Mouse (Mus musculus): ENCODE measurements at regions not wholly inside any gene's neighbourhood (a gene's known extent, or its start where the extent isn't known, plus 50 kb on each side); places are given as distances from the start of the nearest gene placed in this dataset.

DNA sequence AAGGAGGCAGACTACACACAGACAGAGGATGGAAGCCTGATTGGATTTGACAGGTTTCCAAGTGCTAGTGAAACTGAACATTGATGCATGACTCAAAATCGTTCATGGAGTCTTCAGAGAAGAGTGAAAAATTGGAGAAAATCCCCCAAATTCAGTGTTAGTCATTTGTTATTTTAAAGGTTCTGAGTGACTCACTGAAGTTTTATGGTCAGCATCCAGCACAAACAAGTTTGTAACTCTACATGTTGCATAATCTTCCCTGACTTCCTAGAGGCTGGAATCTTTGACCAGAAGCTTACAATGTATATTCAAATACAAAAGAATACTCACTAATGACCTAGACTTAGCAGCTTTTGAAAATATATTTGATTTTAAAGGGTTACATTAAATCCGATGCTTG is 224.3 kb upstream of the Pot1a start:
- no peak for DNase-seq (ENCODE audit: low spot score in 2 of 2)

DNA sequence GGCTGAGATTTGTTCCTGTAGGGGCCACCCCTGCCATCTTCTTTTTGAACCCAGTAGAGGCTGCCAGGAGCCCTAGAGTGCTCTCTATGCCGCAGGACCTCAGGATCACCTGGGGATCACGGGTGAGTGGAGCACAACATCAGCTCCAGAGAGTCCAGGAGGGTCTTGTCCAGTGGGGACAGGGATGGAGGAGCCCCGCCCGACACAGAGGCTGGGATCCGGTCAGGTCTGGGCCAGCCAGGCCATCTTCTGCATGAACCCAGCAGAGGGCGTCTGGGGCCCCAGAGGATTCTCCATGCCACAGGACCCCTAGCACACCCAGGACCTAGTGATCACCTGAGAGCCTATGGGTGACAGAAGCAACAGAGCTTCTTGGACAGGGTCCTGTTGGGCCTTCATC is 206.3 kb upstream of the Pot1a start:
- no peak for DNase-seq (ENCODE audit: low spot score in 2 of 2)

DNA sequence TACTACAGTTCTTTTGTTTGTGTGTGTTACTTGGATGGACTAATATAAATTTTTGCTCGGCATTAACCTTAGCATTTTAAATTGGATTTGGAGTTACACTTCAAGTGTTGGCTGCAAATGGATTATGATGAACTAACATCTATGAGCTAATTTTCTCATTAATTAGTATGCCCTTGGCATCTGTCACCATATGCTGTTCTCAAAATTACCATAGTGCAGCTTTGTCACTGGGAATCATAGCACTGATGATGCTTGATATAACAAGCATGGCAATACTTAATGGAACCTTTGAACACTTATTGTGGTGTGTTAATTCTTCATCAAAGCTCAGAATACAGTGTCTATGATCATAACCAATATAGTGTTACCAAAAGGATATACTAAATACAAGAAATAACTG is 185.0 kb upstream of the Pot1a start:
- DNase-seq (ENCODE audit: low spot score in 2 of 2) = peak in 1 of 2 experiments; percentile 21

DNA sequence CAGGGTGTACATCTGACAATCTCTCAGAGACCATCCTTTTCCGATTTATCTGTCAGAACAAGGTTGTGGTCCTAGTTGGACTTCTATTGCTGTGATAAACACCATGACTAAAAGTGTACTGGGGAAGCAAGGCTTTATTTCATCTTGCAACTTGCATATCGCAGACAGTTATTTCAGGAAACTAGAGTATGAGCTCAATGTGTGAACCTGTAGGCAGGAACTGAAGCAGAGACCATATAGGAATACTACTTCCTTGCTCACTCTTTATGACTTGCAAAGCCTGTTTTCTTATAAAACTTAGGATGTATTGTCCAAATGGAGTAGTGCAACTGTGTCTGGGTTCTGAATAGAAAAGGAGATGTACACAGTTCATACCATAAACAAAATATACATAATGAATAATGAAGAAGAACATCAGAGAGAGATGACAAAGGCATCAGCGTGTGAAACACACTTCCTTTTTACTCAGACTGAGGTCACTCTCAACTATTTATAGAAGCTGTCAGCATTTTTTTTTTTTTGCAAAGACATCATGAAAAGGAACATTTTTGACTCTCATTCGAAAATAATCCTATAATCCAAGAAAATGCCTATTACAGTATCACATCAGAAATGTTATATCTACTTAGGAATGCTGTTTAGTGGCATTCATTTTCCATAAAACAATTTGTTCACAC is 169.3 kb upstream of the Pot1a start:
- no peak for DNase-seq (ENCODE audit: low spot score in 2 of 2)

DNA sequence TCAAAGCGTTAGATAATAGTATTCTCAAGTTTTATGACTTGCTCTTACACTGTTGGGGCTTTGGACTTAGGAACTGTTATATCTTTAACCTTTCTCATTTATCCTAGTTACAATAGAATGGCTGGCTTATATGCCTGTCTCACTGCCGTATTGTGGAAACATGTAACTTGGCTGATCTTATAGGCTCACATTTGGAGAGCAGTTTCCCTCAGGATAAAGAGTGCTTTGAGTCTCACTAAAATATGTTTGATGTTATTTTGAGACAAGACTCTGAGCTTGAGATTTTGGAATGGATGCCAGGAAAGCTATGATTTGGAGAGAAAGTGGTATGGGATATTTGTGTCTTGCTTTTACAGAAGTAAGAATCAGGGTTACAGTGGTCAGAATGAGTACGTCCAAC is 156.4 kb upstream of the Pot1a start:
- DNase-seq (ENCODE audit: low spot score in 2 of 2) = no peak

DNA sequence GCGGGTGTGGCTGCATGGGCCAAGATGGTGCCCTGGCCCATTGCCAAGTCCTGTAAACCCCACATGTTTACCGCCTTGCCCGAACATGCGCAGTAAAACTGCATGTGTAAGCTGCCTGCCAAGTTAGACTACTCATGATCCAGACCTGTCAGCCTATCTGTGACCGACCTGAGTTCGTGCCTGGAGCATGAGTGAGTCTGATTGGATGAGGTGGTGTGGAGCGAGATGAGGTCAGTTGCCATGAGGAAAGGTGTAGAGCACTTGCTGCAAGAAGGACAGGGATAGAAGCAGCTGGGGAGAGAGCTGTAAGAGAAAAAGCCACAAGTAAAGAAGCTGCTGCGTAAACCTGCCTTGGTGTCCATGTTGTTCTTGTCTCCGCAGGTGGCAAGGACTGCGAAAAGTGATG is 122.1 kb upstream of the Pot1a start:
- no peak for DNase-seq (ENCODE audit: low spot score in 2 of 2)

DNA sequence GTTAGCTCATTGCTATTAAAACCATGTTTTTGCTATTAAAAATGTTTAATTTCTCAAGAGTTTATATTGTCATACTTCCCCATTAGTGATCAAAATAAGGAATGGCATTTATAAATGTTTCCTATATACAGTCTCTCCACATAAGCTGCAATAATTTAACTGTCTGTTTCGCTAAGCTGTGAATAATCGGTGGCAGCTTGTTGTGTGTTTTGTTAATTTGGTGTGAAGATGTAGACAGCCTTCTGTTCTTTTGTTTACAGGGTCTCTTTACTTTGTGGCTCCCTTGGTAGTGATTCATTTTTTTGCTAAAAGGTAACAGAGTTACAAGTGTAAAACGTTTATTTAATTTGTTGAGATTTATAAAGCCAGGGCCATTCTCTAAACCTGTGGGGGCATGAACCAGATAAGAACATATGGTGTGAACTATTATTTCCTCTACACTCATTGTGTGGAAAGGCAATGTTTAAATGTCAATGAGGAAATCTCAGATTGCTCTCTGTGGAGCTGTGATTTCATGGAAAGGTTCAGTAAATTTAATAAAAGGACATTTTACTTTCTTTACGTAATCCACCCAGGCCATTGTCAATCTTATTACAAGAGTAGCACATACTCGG is 108.9 kb upstream of the Pot1a start:
- no peak for DNase-seq (ENCODE audit: low spot score in 2 of 2)

DNA sequence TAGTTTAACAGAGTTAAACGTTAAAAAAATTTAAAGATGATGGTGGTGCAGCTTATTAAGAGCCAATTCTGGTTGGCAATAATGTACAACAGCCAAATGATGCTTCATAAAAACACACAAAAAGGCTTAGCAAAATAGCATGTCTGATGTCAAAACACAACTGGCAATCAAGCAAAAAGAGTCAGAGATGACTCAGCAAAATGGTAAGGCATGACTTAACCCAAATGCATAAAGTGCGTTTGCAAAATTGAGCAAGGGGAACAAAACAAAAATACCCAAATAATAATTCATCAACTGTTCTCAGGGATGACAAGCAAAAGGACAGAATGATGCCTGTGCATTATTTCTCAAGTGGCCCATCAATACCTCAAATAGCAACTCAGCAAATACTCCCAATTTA is 105.1 kb upstream of the Pot1a start:
- DNase-seq (ENCODE audit: low spot score in 2 of 2) = no peak

DNA sequence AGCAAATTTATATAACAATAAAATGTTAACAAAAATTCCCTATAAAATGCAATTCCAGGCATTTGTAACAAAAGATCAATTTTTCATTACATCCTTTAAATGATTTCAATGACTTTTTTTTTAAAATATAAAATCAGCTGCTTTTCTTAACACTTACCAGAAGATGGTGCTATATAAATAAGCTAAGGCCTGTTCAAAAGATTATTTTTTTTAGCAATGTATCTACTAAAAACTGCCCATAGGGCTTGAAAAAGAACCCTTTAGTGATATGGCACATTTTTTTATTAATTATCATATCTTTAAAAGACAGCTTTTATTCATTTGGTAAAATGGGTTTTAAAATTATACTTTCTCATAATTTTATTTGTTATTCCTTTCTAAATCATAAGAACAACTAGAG is 90.9 kb upstream of the Pot1a start:
- no peak for DNase-seq (ENCODE audit: low spot score in 2 of 2)

DNA sequence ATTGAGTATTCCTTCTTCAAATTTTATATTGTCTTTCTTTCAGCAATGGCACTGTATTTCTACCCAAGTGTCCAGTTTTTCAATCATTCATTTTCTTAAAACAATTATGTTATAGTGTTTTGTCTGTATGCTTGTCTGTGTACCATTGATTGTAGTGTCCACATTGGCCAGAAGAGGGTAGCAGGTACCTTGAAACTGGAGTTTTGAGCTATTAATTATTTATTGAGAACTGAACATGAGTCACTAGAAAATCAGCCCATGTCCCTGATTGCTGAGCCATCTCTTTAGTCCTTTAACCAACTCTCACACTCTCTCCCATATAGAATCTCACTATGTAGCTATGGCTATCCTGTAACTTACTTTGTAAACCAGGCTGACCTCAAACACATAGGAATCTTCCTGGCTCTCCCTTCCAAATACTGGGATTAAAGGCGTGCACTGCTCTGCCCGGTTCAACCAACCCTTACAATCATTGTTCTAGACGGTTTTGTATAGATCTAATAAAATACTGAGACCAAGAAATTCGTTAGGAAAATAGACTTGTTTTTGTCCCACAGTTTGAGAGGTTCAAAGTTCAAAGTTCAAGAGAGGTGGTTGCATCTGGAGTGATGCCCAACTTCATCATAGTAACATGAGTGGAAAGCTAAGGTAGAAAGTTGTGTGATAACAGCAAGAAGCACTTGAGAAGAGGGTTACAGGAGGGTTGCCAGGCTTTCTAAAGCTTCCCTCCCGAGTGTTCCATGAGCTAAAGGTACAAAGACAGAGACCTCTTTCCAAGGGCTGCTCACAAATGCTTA is 85.6 kb upstream of the Pot1a start:
- peak in 1 of 2 experiments; percentile 23 for DNase-seq (ENCODE audit: low spot score in 2 of 2)

DNA sequence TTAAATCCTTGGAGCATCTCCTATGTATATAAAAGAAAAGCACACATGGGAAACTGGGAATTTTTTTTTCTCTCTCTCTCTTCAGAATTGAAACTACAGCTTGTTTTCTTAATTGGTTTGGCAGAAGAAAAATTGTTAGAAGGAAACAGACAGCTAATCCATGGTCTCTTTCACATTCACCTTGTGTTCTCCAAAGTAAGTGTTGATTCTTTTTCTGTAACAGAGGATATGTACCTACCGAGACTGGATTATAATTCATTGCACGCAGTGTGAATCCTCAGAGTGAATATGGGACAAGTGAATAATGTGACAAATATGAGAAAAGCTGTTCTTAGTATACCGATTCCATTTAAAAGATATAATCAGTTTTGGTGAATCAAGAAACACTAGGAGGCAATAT is 58.9 kb upstream of the Pot1a start:
- no peak for DNase-seq (ENCODE audit: low spot score in 2 of 2)
